Mouse (Mus musculus) C2C12 (cell line): ENCODE measurements around the gene Tcfl5. TPM values are rescaled to one million over a fixed set of nuclear protein-coding genes. Genes with fewer than 3 reads are reported as not detected.

Experiments used
- H3K27me3 ChIP-seq: one replicate; pipeline ENCODE4 v1.6.1; 2011; ENCODE audit not compliant: control insufficient read depth, insufficient read depth, insufficient read length
- H3K36me3 ChIP-seq: one replicate; pipeline ENCODE4 v1.6.1; 2011; ENCODE audit not compliant: control insufficient read depth, insufficient read depth
- H3K4me3 ChIP-seq: one replicate; pipeline ENCODE4 v1.5.1; 2011; ENCODE audit warnings: mild to moderate bottlenecking, control low read depth; ENCODE audit not compliant: poor library complexity, insufficient read depth, severe bottlenecking
- H3K79me2 ChIP-seq: one replicate; pipeline ENCODE4 v1.6.1; 2011; ENCODE audit not compliant: control insufficient read depth, insufficient read depth
- H3K79me3 ChIP-seq: one replicate; pipeline ENCODE4 v1.6.1; 2011; ENCODE audit warnings: low read depth, control low read depth
- H3ac ChIP-seq: one replicate; pipeline ENCODE3; 2011; ENCODE audit warnings: low read depth; ENCODE audit not compliant: control insufficient read depth, insufficient read length
- CEBPB ChIP-seq: IDR thresholded peaks from one replicate; pipeline ENCODE4 v1.6.1; 2011; ENCODE audit warnings: low read depth, mild to moderate bottlenecking, control low read depth, moderate library complexity
- CTCF ChIP-seq: IDR thresholded peaks from one replicate; pipeline ENCODE4 v1.5.1; 2011; ENCODE audit not compliant: control insufficient read depth, insufficient read depth, insufficient read length
- FOSL1 ChIP-seq: IDR thresholded peaks from one replicate; pipeline ENCODE4 v1.8.0; 2011; ENCODE audit warnings: mild to moderate bottlenecking, low read length; ENCODE audit not compliant: poor library complexity, insufficient read depth, severe bottlenecking
- MAX ChIP-seq: IDR thresholded peaks from one replicate; pipeline ENCODE4 v1.6.1; 2011; ENCODE audit warnings: mild to moderate bottlenecking, control low read depth
- MYOD1 ChIP-seq: IDR thresholded peaks from one replicate; pipeline ENCODE4 v1.6.1; 2011; ENCODE audit warnings: low read depth; ENCODE audit not compliant: control insufficient read depth, insufficient read length
- MYOG ChIP-seq: IDR thresholded peaks from one replicate; pipeline ENCODE4 v1.6.1; 2011; ENCODE audit not compliant: control insufficient read depth, insufficient read length; ENCODE audit errors: extremely low read depth
- USF1 ChIP-seq: IDR thresholded peaks from one replicate; pipeline ENCODE4 v1.6.1; 2011; ENCODE audit warnings: low read depth, mild to moderate bottlenecking, control low read depth, moderate library complexity
- long read RNA-seq, 2 experiments: library from polyadenylated mRNA; unstranded; transcript quantifications; one replicate each; pipeline ENCODE4 v2.0.0; 2019 to 2020
- polyA plus RNA-seq: library from polyadenylated mRNA; unstranded; fragments of >200 nt; fragmentation: generic; extraction: Trizol; gene quantifications from one replicate; pipeline ENCODE4 v1.2.1, GENCODE M21; 2012; ENCODE audit warnings: missing spikeins

Gene Tcfl5
- polyA plus RNA-seq: not detected
- long read RNA-seq, experiment 1: 0 reads
- long read RNA-seq, experiment 2: 0 reads

DNA sequence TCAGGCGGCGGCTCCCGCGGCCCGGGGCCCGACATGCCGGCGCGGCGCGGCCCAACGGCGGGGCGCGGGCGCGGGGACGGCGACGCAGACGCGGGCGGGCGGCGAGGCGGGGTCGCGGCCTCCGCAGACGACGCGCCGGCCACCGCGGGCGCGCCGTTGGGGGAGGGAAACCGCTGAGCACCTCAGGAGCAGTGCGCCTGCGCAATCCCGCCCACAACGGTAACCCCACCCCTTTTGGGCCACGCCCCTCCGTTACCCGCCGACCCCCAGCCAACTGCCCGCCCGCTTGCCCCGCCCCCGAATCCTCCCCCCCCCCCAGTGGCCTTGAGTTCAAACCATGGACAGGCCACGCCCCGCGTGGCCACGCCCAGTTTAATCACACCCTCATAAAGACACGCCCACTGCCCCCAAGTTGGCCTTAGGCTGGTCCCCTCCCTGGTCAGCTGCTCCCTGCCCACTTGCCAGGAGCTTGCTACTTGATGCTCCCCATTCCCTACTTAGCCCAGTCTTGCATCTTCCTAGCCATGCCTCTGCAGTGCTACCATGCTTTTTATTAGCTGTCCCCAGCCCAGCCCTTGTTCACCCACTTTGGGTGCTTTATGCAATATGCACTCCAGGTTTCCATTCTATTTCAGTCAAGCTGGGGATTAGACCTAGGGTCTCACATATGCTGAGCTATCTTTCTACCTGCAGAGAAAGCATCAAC lies at the start of gene Tcfl5:
Gene Tcfl5, minus strand, starts transcription at position 154 of the 706 bp plus-strand sequence.
- no peak for TF ChIP-seq CTCF
- no peak for TF ChIP-seq CEBPB
- TF ChIP-seq FOSL1: no peak
- TF ChIP-seq MYOD1: no peak
- no peak for TF ChIP-seq MAX
- no peak for TF ChIP-seq USF1
- TF ChIP-seq MYOG: no peak
- no peak within 1 kb of the TSS for H3K4me3 ChIP-seq
- H3ac ChIP-seq: no peak within 1 kb of the TSS
- peaks cover 22% of the 10 kb centered on the region for H3K27me3 ChIP-seq
- no peaks in the 10 kb centered on the region for H3K79me3 ChIP-seq
- no peaks in the 10 kb centered on the region for H3K79me2 ChIP-seq
- H3K36me3 ChIP-seq: no peaks in the 10 kb centered on the region

DNA sequence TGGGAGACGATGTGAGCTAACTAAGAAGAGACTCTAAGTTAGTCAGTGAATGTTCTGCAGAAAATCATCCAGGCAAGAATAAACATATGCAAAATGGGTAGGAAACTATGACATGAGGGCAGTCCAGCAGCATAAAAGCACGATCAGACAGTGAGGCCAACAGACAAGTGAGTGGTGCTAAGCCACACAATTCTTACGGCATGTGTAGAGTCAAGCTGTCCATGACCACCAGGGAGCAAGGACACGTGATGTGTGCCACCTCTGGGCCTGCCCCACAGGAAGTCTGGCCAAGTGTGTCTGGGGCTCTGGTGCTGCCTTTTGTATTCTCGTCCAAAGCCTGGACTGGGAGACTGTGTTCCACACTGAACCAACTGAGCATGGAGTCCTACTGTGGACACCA lies 47.3 kb upstream of the Tcfl5 start:
- no peak overlapping the region for H3K4me3 ChIP-seq
- H3K36me3 ChIP-seq: peaks cover 63% of the 10 kb centered on the region

DNA sequence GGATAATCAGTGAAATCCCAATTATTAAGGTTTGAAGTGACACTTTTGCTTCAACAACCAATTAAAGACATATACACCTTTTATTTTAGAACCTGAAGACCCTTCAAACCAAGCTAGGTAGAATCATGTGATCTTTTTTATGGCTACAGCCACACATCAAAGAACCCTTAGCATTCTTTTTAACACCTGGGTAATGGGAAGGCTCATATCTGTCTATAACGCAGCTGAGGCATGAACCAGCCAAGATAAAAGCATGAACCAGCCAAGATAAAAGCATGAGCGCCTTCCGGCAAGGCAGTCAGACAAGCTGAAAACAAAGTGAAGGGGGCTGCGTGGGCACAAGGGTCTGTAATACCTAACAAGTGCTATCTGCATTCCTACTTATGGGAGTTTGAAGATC lies 41.5 kb upstream of the Tcfl5 start:
- H3K4me3 ChIP-seq: no peak overlapping the region
- H3K27me3 ChIP-seq: no peaks in the 10 kb centered on the region
- H3K79me2 ChIP-seq: peaks cover 19% of the 10 kb centered on the region
- H3K79me3 ChIP-seq: peaks cover 2% of the 10 kb centered on the region
- no peak overlapping the region for H3ac ChIP-seq
- peaks cover 87% of the 10 kb centered on the region for H3K36me3 ChIP-seq
- TF ChIP-seq USF1 (no peak), CTCF (no peak), MAX (no peak), CEBPB (no peak), MYOD1 (no peak), FOSL1 (no peak), MYOG (no peak)

More for the DNA sequence above, 47.3 kb upstream of the Tcfl5 start:
- no peak for TF ChIP-seq FOSL1
- no peak for TF ChIP-seq MYOD1
- TF ChIP-seq CEBPB: no peak
- TF ChIP-seq MAX: no peak
- TF ChIP-seq USF1: no peak
- TF ChIP-seq CTCF: no peak
- peaks cover 77% of the 10 kb centered on the region for H3K79me2 ChIP-seq
- H3K79me3 ChIP-seq: peaks cover 51% of the 10 kb centered on the region
- H3ac ChIP-seq: no peak overlapping the region
- H3K27me3 ChIP-seq: no peaks in the 10 kb centered on the region

DNA sequence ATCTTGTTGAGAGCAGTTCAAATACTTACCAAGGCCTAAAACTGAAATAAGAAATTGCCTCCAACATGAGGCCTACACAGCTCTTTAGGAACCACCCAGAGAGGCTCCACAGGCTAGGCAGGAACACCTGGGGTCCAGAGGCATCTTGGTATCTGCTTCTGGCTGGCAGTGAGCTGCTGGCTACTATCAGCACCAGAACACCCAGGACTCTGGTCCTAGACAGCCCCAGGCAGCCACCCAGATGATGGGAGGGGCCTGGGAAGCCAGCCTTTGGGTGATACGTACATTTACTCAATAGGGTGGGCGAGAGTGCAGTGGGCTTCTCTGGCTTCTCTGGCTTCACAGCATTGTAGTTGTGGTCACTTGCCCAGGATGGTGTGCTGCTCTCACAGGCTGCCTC lies 41.0 kb upstream of the Tcfl5 start:
- Histone ChIP-seq H3K27me3 (no peaks in the 10 kb centered on the region), H3K4me3 (no peak overlapping the region), H3K79me2 (peaks cover 14% of the 10 kb centered on the region), H3ac (no peak overlapping the region), H3K36me3 (peaks cover 82% of the 10 kb centered on the region), H3K79me3 (peaks cover 2% of the 10 kb centered on the region)
- TF ChIP-seq MYOD1 (no peak), FOSL1 (no peak), MYOG (no peak), CEBPB (no peak), MAX (no peak), CTCF (no peak)

DNA sequence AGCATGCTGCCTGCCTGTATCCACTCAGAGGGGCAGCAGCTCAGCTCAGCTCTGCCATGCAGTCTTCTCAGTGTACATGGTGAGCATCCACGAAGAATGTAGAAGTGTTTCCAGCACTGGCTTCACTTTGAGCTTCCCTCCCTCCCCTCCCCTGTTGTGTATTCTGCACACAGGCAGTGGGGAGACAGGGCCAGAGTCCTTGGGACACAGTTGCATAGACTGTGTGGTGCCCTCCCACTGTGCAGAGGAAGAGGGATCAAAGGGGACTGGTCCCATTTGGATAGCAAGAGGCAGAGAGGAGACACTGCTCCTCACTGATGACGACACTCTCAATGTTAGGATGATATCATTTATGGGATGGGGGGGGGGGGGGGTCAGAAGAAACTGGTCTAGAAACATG lies 38.7 kb upstream of the Tcfl5 start:
- Histone ChIP-seq H3K4me3 (no peak overlapping the region), H3ac (no peak overlapping the region), H3K79me2 (no peaks in the 10 kb centered on the region), H3K36me3 (peaks cover 64% of the 10 kb centered on the region), H3K27me3 (no peaks in the 10 kb centered on the region), H3K79me3 (peaks cover 2% of the 10 kb centered on the region)
- TF ChIP-seq MYOD1 (no peak), MAX (no peak), MYOG (no peak), CEBPB (no peak), CTCF (no peak), USF1 (no peak), FOSL1 (no peak)

DNA sequence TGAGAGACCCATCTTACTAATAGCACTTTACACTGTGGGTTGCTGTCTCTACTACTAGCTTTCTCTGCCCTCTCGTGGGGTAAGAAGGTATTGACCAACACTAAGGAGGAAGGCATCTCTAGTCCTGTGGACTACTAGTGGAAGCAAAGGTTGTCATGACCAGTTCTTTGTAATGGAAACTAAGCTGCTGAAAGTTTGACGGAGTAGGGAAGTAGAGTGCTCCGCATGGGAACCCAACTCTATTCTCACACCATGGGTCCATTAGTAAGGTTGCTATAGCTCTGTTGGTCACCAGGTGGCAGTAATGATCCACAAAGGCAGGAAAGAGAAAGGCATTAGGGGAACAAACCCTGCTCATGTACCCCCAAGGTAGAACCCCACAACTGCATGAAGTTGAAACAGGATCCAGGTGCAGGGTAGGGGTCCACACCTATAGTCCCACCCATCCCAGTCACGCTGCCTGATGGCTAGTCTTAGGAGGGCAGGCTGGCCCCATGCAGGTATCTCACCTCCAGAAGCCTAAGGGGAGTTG lies 36.2 kb upstream of the Tcfl5 start:
- Histone ChIP-seq H3K79me3 (no peaks in the 10 kb centered on the region), H3K79me2 (no peaks in the 10 kb centered on the region), H3K4me3 (no peak overlapping the region), H3K36me3 (peaks cover 60% of the 10 kb centered on the region), H3K27me3 (no peaks in the 10 kb centered on the region), H3ac (no peak overlapping the region)
- TF ChIP-seq CTCF (peak; percentile 45), MYOD1 (no peak)
